Mouse (Mus musculus) retina, postnatal 1 day (tissue): Measurements from ENCODE around the gene Fer1l5.

Experiments
- DNase-seq: peaks from one replicate; pipeline ENCODE4 v3.0.0-alpha.2; 2012

The Fer1l5 gene

DNA sequence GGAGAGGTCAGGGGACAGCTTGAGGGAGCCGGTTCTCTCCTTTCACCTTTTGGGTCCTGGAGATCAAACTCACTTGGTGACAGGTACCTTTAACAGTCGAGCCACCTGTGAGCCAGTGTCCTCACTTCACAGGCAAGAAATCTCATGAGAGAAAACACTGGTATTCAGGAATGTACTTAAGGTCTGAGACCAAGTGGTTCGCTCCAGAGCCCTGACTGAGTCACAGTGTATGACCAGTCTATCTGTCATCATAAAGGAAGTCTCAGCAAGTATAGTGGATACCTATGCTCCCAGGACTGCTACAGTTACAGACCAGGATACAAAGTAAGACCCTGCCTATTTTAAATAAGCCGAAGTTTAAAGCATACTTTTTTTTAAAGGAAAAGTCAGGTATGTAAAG, 60.9 kb downstream of the Fer1l5 start:
- no peak for DNase-seq

DNA sequence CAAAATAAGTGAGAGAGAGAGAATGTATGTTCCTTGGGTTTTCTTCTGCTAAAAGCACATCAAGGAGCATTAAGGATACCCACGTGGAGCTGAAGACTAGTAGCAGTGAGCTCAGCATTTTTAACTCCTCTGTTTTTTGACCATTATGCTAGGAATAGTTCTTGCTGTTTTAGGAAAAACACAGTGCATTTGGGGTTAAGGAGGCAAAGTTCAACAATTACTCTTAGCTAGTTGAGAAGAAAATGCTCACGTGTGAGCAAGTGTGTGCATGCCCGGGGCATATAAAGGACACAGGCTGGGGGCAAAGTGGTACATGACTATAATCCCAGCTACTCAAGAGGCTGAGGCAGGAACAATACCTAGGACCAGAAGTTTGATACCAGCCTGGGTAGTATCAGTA, 61.5 kb downstream of the Fer1l5 start:
- no peak for DNase-seq

DNA sequence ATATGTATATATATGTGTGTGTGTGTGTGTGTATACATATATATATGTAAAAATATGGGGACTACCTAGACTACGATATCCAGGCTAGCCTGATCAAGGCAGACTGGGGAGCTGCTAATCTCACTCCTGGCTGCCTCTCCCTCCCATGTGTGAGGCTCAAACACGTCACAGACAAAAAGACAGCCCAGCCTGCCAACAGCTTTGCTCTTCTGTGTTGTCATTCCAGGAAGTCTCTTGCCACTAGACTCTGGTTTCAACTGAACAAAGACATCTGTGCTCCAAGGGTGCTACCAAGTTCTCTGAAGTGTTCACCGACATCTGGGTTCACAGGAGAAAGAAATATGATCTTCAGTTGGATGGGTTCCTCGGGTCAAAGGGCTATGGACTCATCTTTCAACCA, 63.0 kb downstream of the Fer1l5 start:
- no peak for DNase-seq

DNA sequence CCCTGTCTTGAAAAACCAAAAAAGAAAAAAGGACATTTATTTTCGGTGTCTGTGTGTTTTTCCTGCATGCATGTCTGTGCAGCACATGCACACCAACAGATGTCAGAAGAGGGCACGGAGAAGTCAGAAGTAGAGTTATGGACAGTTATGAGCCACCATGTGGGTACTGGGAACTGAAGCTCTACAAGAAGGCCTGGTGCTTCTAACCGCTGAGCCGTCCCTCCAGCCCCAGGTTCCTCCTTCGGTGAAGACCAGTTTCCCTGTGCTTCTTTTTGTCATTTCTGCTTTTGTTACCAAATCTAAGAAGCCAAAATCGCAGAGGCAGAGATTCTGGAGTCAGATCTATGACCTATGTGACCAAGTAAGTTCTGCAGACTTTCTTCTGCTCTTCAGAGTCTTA, 64.4 kb downstream of the Fer1l5 start:
- no peak for DNase-seq

DNA sequence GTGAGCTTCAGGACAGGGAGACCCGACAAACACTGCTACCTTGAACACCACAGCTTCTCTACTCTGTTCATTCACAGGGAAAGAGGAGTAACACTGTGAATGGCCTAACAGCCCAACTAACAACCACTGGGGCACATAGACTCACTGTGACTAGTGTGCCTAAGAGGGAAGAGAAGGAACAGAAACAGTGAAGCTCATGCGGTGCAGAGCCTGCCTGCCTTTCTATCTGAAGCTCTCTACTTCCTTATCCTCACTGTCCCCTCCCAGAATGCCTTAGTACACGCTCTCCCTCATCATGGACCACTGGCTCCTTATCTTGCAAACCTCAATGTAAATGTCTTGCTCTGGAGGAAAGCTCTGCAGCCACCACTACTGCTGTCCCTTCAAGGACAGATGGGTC, 65.1 kb downstream of the Fer1l5 start:
- no peak for DNase-seq

DNA sequence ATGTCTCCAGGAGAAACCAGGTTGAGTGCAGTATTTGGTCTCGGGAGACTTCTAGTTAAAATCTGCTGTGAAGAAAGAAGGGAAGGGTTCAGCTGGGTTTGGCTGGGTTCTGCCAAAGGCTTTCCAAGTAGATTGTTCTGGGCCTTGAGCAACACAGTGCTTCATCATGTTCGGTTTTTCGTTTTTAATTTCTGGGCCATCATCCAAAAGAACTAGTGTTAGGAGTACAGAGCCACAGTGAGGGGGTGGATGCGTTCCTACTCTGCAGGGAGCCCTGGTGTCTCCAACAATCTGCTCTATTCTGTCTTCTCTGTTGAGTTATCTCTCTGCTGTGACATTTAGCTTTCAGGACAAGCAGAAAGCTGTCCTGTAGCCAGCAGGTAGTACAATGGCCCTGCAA, 69.0 kb downstream of the Fer1l5 start:
- no peak for DNase-seq

DNA sequence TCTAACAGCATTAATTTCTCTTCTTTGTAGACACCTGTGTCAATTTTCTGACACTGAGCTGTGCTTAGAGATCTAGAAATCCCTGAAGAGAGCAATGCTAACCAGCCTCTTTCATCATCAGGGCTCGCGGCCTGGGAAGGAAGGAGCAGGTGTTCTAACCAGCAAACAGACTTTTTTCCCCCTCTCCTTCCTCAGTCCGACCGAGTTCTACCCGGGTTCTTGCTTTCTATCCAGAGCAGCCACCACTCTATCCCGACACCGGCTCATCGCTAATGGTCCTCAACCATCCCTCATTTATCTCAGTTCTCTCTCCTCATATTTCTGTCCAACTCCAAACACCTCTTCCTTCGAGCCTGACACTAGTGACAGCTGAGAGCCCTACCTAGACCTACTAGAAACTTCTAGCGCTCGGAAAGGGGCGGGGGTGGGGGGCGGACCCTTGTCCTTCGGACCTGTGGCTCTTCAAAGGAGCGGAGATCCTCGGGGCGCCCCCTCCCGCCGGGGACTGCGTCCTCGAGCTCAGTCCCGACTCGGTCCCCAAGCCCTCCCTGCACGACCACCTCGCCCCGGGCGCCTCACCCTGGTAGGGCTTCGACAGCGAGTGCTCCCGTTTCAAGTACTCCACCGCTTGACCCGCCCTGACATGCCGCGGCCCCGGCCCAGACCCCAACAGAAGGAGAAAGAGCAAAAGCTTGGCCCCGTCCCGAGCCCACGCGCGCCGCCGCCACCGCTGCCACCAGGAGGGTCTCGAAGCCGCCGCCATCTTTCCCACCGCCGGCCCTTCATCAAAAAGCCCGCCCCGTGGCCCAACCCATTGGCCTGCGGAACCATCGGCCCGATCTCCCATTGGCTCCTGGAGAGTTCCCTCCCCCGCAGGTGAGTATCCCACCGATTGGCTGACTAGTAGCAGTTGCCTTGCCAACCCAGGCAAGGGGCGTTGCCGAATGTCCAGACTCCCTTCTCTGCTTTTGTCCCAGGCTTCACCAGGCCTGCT, 72.7 kb downstream of the Fer1l5 start, which contains the start of gene Lman2l:
TSS of gene Lman2l (minus strand) at position 801 of the 994 bp plus-strand sequence.
- peak; percentile 98 for DNase-seq

DNA sequence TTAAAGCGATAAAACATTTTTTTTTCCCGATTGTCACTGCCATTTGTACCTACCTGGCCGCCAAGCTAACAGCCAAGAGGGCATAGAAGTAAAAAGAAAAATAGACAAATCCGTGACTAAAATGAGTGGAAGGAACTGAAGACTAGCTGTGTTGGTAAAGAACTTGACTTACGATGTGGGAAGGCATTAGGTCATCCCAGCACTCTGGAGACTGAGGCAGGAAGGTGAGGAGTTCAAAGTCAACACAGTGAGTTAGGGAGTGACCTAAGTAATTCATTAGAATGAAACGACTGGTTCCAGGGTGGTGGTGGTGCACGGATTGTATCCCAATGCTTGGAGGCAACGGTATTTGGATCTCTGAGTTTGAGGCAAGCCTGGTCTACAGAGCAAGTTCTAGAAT, 73.4 kb downstream of the Fer1l5 start:
- no peak for DNase-seq

DNA sequence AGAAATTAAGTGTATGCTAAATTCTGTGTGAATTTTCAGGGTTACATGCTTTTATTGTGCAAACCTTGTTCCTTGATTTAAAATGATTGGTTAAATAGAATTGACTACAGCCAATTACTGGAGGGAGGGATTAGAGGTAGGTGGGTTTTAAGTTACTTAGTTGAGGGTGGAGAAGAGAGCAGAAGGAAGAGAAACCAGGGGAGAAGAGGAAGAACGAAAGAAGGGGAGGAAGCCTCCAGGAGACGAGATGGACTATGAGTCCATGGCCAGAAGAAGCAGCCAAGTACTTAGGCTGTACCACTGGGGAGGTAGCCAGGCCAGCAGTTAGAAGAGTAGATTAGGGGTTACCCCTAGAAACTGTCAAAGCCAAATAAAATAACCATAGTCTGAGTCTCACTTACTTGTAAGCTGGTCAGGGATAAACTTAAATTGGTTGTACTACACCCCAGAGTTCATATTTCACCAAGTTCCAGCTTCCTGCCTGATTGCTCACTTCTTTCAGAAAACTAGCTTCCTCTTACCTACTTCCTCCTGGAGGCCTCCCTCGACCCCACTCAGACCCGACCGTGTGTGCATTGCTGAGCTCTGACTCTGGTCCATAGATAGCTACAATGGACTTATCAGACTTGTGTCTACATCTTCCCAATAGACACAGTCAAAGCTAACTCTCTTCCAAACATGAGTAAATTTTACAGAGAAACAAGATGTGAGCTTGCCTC, 74.2 kb downstream of the Fer1l5 start:
- DNase-seq: no peak

DNA sequence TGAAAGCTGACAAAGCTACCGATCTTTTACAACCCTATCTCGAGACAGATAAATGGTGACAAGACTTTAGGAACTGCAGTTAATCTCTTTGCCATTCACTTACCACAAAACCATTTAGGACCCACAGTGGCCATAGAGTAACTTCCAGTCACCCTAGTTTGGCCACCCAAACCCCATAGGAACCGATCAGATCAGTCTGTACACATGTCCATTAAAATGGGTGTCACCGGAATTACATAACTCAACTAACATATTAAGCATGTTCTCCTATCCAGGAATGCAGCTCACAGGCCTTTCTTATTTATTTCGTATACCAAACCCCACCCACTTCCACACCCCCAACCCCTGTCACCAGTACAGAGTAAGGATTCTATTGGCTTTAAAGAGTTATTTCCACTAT, 74.8 kb downstream of the Fer1l5 start:
- DNase-seq: no peak

DNA sequence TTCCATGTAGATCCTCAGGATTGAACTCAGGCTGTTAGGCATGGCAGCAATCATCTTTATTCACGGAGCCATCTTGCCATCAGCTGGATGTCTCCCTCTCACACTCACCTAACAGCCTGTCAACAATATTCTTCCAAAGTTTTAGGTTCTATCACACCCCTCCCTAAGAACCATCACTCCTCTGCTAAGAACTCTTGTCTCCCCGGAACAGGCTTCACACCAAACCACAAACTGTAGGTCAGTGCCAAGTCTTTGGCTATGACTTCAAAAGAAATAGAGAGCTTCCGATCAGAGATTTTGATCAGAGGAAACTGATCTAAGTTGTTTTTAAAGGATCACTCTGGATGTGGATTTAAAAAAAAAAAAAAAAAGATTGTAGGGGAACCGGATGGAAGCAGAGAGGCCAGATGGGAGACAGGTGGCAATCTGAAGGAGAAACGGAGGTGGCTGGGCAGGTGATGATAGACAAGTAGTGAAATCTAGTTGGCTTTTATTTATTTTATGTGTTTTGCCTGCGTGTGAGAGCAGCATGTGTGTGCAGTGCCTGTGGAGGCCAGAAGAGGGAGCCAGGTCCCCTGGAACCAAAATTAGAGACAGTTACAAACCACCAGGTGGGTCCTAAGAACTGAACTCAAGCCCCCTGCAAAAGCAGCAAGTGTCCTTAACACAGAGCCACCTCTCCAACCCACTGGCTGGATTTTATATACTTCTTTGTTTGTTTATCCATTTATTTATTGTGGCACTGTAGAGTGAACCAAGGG, 82.1 kb downstream of the Fer1l5 start:
- DNase-seq: no peak

DNA sequence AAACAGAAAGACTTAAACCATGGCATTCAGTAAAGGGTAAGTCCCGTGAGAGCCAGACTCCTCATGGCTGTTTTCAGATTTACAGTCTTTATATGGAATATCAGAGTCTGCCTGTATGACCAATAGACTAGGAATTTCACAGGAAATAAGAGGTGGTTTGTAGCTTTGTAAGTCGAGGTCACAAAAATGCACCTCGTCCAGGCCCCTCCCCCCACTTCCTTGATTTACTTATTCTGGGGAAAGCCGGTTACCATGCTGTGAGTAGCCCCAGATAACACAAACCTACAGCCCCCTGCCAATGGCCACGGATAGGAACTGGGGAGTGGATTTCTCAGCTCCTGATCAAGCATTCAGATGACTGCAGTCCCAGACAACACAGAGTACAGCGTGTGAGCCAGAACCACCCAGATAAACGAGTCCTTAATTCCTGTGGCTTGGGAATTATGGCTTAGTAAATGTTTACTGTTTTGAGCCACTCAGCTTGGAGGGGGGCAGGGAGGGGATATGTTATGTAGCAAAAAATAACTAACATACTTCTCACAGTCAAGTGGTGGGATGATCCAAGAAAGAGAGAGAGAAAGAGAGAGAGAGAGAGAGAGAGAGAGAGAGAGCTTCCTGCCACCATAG, 85.4 kb downstream of the Fer1l5 start:
- DNase-seq: no peak

DNA sequence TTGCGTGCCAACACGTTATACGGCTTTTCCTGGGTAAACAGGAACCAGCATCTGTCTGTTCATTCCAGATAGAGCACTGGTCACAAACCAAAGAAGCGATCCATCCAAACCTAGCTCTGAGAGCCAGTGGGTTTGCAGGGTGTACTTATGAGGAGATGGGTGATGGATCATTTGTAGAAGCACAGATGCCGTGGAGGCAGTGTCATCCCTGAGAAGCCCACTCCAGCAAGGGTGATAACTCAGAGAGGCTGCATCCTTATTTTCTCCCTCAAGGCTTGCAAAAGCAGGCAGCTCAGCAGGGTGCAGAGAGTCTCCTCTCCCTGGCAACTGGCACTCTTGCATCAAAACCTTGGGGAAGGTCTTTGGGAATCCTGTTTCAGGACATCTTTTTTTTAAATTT, 86.1 kb downstream of the Fer1l5 start:
- DNase-seq: no peak

DNA sequence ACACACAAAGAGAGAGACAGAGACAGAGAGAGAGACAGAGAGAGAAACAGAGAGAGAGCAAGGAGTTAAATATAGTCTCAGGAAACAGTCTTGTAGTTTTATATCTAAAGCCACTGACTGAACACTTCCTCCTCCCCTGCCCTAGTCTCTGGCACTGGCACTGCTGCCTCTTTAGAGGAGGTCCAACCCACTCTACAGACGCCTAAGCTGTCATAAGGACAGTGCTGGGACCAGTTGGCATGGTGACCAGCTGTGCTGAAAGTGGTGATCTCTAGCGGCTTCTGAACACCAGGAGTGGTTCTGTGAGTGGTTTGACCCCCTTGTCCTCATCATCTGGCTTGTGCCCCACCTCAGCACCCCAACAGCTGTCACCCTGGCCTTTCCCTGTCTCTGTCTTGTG, 89.7 kb downstream of the Fer1l5 start:
- DNase-seq: no peak

DNA sequence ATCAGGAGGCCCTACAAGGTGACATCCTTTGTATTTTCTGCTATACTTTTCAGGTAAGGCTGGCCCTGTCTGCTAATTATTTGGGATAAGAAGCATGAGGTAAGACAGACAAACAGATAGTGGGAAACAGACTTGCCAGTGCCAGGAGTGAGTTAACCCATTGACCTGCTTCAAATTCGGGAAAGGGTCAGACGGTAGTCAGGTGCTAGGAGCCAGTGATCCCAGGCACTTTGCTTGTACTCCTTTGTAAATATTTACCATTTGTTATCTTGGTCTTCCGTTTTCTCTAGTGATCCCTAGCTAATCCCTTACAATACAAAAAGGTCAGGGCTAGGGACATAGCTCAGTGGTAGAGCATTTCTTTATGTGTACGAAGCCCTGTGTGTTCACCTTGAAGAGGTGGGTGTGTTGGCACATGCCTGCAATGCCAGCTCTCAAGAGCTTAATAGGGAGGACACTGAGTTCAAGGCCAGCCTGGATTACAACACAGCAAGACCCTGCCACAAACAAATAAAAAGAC, 93.6 kb downstream of the Fer1l5 start:
- no peak for DNase-seq

DNA sequence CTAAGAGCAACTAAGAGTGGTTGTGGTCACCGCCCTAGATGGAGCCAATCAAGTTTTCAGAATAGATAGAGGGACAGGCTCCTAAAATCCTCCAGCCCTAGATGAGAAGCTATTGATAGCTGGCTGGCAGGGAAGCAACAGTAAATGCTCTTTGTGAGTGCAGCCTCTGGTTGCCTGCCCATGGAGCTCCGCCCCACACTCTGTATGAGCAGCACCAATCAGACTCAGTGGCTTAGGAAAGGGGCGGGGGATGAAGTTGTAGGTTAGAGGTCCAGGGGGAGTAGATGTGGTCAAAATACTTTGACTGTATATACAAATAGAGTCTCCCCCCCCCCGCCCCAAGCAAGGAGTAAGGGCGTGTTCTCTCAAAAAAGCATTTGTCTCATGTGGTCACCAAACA, 95.4 kb downstream of the Fer1l5 start:
- DNase-seq: peak; percentile 32

DNA sequence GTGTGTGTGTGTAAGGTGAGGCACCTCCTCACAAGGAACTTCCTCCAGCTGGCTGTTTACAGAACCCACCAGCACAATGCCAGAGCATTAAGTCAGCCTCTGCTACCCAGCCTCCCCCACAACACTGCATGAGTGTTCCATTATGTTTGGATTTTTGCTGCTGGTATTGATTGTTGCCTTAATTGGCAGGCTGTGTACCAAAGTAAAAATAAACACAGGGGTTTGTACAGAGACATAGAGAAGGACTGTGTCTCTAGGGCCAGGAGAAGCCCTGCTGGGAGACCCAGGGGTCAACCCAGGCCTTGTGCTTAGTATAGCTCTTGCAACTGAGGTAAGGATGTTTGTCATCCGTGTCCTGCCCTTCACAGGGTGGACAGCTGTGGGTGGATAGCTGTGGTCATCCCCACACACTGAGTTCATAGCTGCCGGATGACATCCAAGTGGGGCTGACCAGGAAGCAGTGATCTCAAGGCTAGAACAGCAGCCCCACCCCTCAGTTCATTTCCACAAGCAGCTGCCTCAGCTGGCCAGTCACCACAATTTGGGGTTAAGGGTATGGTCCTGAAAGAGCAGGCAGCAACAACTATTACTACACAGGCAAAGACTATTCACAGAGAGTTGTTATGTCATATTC, 97.8 kb downstream of the Fer1l5 start:
- no peak for DNase-seq

DNA sequence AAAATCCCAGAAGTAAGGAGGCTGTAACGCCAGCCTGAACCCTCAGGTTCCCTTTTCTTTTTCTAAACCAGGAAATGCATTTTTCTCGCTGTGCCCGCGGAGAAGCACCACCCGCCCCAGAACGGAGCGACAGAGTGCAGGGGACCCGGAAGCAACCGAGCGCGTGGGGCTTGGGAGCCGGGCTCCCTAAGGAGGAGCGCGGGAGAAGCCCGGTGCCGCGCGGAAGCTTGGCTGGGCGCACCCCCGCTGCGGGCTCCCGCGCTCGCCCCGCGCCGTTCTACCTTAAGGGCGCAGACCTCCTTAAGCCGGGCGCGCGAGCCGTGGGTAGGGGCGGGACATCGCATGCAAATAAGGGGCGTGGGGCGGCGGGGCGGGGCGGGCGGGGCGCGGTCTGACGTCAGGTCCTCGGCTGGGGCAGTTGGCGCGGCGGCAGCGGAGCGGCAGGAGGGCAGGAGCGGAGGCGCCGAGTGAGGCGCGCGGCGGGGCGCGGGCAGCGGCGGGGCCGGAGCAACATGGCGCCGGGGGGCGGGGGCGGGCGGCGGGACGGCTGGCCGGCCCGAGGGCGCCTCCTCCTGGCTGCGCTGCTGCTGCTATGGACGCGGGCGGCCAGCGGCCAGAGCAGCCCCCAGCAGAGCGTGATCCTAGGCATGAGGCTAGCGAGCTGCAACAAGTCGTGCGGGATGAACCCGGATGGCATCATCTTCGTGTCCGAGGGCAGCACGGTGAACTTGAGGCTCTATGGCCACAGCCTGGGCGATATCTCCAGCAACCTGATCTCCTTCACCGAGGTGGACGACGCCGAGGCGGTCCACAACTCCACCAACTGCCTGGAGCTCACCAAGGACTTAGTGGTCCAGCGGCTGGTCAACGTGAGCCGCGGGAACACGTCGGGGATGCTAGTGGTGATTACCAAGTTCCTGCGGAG, 99.4 kb downstream of the Fer1l5 start, which contains the start of gene Cnnm4:
TSS of gene Cnnm4 (plus strand) at position 440 of the 925 bp plus-strand sequence.
- peak; percentile 93 for DNase-seq
